Mouse (Mus musculus) thymus, postnatal 10 days (tissue): ENCODE measurements around the gene Mcrip2.
"Not testable (repeated sequence)": the region's sequence is repeated elsewhere in the genome, so short reads cannot be mapped to it uniquely, and the experiment has no call there.

ENCODE experiments used
- DNase-seq, 2 experiments: peaks; one replicate each; pipeline ENCODE4 v3.0.0; 2021; ENCODE audit warnings: low spot score in 2 of 2

Gene Mcrip2

DNA sequence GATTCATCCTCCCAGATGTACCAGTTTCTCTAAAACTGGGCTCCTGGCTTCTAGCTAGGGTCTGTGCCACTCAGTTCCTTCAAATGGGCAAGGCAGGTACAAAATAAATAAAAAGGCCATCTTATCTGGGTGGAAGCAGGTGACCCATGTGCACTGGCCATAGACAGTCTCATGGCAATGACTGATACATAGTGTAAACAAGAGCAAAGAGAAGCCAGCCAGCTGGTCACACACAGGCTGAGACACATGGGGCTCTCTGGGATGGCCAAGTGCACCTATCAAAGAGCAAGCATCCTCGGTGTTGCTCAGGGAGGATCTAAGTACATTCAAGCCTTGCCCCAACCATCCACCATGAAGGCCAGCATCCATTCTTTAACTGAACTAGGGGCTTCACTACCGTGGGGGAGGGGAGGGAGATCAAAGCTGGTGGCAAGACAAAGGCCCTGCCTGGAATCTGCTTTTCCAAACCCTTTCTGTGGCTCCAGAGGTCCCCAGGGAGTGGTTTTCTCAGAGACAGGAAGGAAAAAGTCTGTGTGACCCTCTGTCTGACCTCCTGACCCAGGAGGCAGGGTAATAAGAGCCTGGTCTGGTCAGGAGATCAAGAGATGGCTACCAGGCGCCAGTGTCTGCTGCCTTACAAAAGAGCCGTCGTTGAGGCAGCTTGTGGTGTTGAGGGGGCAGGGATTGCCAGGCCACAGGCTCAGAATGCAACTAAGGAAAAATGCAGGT lies 12.5 kb upstream of the Mcrip2 start:
- no peak for DNase-seq

- DNase-seq, result no peak
Measured at GRCm38 (mm10) chr17:25880196-25880910, 11.8 kb upstream of the Mcrip2 start, which contains the start of gene Wfikkn1. Gene Wfikkn1 (minus strand): TSS chr17:25880858.

- no peak for DNase-seq
Measured at GRCm38 (mm10) chr17:25879750-25880149, 11.2 kb upstream of the Mcrip2 start.

GRCm38 (mm10) chr17:25879261-25879660 lies 10.7 kb upstream of the Mcrip2 start:
- DNase-seq, result no peak

DNA sequence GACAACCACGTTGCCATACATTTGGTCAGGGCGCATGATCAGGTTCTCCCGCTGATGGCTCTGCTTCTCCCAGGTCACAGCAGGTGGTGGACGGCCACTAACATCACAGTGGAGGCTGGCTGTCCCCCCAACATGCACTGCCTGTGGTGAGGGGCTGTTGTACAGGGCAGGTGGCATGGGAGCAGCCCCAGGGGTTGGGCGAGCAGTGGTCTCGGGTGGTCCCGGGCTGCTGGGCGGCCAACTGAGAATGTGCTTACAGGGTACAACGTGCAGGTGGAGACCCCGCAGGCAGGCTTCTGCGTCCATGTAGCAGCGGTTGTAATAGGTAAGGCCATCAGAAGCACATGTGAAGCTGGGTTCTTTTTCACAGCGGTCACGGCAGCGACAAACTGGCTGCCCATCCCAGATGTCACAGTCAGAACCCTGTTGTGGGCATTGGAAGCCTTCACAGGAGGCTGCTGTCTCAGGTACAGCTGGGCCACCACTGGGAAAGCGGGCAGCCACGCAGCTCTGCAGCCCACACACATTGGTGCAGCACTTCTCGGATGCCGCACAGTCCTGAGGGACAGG lies 10.1 kb upstream of the Mcrip2 start:
- DNase-seq, result no peak

GRCm38 (mm10) chr17:25877741-25878610 lies 9.4 kb upstream of the Mcrip2 start:
- no peak for DNase-seq

- no peak for DNase-seq
Measured at GRCm38 (mm10) chr17:25877025-25877424, 8.5 kb upstream of the Mcrip2 start.

- DNase-seq, result no peak
Measured at GRCm38 (mm10) chr17:25876347-25876915, 7.9 kb upstream of the Mcrip2 start.

- peak; percentile 81 for DNase-seq
Measured at GRCm38 (mm10) chr17:25875171-25876136, 6.9 kb upstream of the Mcrip2 start.

- DNase-seq, result peak; percentile 92 to 96
Measured at GRCm38 (mm10) chr17:25874721-25875170, 6.2 kb upstream of the Mcrip2 start, which contains the start of gene Mettl26. Gene Mettl26 (plus strand): TSS chr17:25875074.

DNA sequence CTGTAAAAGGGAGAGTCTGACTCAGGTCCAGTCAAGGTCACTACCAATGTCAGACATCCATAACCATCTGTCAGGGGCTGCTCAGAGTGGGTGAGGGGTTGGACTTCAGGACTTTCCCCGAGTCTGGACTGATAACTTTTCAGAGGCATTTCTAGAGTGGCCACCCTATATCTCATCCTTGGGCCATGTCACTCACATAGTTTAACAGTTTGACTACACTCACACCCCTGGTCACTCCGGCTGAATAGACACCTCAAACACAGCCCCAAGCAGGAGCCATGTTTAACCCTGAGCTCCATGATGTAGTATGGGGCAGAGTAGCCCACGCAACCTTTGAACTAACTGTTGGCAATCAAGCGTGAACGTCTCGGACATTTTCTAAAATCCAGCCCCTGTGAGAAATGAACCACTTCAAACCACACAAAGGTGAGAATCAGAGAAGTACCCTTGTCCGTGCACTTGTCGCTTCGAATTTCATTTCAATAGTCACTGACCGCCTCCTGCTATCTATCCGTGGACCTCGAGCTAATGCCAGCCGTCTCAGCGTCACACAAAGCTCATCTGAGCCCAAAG lies 5.7 kb upstream of the Mcrip2 start:
- no peak for DNase-seq

- DNase-seq, result no peak
Measured at GRCm38 (mm10) chr17:25873405-25874147, 5.0 kb upstream of the Mcrip2 start.

DNA sequence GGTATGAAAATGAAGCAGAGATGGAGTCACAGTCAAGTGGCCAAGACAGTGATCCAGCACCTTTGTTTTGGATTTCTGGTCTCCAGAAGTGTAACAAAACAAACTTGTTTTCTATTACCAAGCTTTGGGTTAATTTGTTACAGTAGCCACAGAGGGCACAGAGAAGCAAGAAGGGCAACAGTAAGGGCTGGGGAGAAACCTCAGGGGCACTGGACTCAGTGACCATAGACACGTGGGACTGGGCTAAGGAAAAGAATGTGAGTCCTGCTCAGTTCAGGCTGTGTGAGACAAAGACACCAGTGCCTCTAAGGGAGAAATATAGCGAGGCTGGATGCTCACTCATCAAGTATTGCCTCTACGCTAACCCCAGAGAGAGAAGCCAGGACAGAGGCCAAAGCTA lies 4.1 kb upstream of the Mcrip2 start:
- no peak for DNase-seq

GRCm38 (mm10) chr17:25871566-25871965 lies 3.0 kb upstream of the Mcrip2 start:
- not testable (repeated sequence) for DNase-seq

DNA sequence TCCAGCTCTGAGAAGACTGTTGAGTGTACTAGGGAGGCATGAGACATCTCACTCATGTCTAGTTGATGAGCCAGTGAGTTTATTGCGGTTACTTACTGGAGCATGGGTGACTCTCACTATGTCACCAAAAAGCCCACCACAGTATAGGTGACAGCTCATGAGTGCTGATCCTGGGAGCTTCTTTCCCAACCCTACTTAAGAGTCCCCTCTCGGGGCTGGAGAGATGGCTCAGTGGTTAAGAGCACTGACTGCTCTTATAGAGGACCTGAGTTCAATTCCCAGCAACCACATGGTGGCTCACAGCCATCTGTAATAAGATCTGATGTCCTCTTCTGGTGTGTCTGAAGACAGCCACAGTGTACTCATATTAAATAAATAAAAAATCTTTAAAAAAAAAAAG lies 1.4 kb upstream of the Mcrip2 start:
- DNase-seq, result no peak

DNA sequence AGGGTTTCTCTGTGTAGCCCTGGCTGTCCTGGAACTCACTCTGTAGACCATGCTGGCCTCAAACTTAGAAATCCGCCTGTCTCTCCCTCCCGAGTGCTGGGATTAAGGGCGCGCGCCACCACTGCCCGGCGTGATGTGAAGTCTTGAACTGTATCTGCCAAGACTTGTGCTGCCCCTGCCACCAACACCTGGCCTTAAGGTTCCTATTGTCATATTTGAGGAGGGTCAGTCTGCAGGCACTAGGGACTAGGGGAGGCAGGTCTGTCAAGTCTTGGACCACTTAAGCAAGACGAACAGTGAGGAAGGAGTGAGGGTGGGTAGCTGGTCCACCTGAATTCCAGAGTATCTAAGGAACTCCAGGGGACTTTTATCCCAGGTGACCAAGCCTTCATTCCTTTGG lies 934 bp upstream of the Mcrip2 start:
- DNase-seq, result no peak

DNA sequence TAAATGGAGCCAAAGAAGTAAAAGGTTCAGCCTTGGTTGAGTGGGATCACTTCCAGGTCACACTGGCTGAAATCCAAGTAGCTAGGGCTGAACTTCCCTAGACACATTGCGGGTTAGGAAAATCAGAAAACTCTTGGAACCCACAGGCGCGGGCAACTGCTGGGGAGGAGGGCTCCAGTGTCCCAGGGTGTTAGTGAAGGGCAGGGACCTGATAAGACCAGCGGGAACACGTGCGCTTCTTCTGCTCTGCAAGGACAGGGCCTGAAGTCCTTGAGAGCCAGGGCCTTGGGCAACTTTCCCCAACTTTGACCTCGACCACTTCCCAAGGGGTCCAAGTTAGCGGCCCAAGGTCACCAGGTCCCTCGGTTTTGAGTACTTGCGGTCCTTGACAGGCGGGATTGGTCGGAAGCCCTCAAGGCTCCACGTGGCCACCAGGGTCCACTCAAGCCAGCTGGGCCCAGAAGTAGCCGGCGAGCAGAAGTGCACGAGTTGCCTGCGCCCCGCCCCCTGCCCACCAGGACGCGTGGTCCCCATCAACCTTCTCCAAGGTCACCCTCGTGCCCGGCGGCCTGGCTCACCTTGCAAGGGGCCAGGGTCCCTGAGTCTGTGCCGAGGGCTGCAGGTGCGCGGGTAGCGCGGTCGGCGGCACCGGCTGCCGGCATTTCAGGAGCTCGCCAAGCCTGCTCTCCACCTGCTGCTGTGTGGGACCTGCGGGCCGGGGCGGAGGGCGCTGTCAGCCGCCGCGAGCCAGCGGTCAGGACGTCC lies 546 bp downstream of the Mcrip2 start:
- DNase-seq, result peak in 1 of 2 experiments; percentile 34

DNA sequence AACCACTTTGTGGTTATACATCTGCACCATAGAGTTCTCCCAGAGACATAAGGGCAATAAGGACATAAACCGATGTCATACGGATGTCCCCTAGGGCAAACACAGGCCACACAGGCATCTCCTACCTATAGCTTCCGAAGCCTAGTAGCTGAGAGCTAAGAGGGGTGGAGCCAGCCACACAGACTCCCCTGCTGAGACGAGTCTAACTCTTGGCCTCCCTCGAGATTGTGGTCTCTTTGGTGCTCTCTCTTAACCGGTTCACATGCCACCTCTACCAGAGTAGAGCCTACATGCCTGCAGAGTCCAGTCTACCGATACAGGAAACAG lies 1.1 kb downstream of the Mcrip2 start:
- peak in 1 of 2 experiments; percentile 33 for DNase-seq
